Mouse (Mus musculus) CH12.LX (cell line): ENCODE data around the gene Osbpl11.

Experiments
- CHD1 ChIP-seq: IDR thresholded peaks from 2 replicates; pipeline ENCODE4 v1.6.1; 2012; ENCODE audit warnings: low read depth, low read length, improper control_type of control experiment, inconsistent platforms
- CHD2 ChIP-seq: IDR thresholded peaks from 2 replicates; pipeline ENCODE4 v1.6.1; 2011; ENCODE audit warnings: low read length, improper control_type of control experiment
- CTCF ChIP-seq, 2 experiments: IDR thresholded peaks in 1 of 2; conservative IDR thresholded peaks in 1 of 2; 2 replicates each; pipeline ENCODE4 v1.5.1; 2011 to 2012; ENCODE audit warnings: low read depth in 2 of 2, low read length in 2 of 2, improper control_type of control experiment in 1 of 2, inconsistent platforms in 1 of 2, mild to moderate bottlenecking in 1 of 2, moderate library complexity in 1 of 2
- EP300 ChIP-seq: IDR thresholded peaks from 2 replicates; pipeline ENCODE4 v1.6.1; 2011; ENCODE audit warnings: low read length, improper control_type of control experiment
- ETS1 ChIP-seq: conservative IDR thresholded peaks from 2 replicates; pipeline ENCODE4 v1.6.1; 2012; ENCODE audit warnings: low read depth, mild to moderate bottlenecking, inconsistent platforms, low read length, improper control_type of control experiment, moderate library complexity
- HCFC1 ChIP-seq: IDR thresholded peaks from 2 replicates; pipeline ENCODE4 v1.6.1; 2012; ENCODE audit warnings: low read depth, mild to moderate bottlenecking, inconsistent platforms, low read length, improper control_type of control experiment
- MAX ChIP-seq: IDR thresholded peaks from 2 replicates; pipeline ENCODE4 v1.6.1; 2011; ENCODE audit warnings: low read length, improper control_type of control experiment
- MEF2A ChIP-seq: IDR thresholded peaks from 2 replicates; pipeline ENCODE4 v1.6.1; 2014; ENCODE audit warnings: low read depth, mild to moderate bottlenecking, inconsistent platforms, low read length, improper control_type of control experiment, borderline replicate concordance
- POLR2A ChIP-seq: IDR thresholded peaks from 2 replicates; pipeline ENCODE4 v1.6.1; 2011; ENCODE audit warnings: low read depth, mild to moderate bottlenecking, improper control_type of control experiment, low read length
- POLR2AphosphoS2 ChIP-seq: IDR thresholded peaks from 2 replicates; pipeline ENCODE4 v1.6.1; 2011; ENCODE audit warnings: low read depth, low read length, improper control_type of control experiment
- TCF12 ChIP-seq: IDR thresholded peaks from 2 replicates; pipeline ENCODE4 v1.6.1; 2014; ENCODE audit warnings: low read depth, mild to moderate bottlenecking, inconsistent platforms, low read length, improper control_type of control experiment
- USF1 ChIP-seq: IDR thresholded peaks from 2 replicates; pipeline ENCODE4 v1.6.1; 2014; ENCODE audit warnings: low read depth, mild to moderate bottlenecking, inconsistent platforms, low read length, improper control_type of control experiment

DNA sequence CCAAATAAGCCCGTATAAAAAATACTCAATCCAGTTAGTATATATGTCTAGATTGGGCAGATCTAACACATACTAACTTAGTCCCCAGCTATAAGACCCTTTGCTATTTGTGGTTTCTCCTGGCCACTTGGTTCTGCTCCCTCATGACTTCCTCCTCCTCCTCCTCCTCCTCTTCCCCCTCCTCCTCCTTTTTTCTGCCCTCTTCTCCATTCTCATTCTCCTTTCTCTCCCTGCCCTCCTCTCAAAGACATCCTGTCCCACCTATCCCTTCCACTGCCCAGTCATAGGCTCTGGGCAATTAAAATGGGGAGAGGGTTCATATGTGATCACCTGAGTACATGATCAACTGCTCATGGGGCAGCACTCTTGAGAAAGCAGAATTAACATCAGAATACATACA, 77.2 kb downstream of the Osbpl11 start:
- no peak for TF ChIP-seq HCFC1
- TF ChIP-seq MEF2A: no peak
- TF ChIP-seq CHD1: no peak
- no peak for TF ChIP-seq POLR2AphosphoS2
- TF ChIP-seq USF1: no peak
- no peak for TF ChIP-seq CHD2
- no peak for TF ChIP-seq CTCF (conservative IDR thresholded peaks at IDR 0.05 in 1 of 2, IDR thresholded peaks at IDR 0.05 in 1 of 2; ENCODE audit: low read depth in 2 of 2, low read length in 2 of 2)
- TF ChIP-seq MAX: no peak
- no peak for TF ChIP-seq ETS1
- TF ChIP-seq EP300: no peak
- TF ChIP-seq POLR2A: no peak
- TF ChIP-seq TCF12: no peak
